Mouse (Mus musculus) lung, postnatal 0 days (tissue): Measurements from ENCODE around the gene 1700034J05Rik.

ENCODE experiments used
- CTCF ChIP-seq: IDR thresholded peaks from 2 replicates; pipeline ENCODE4 v1.5.1; 2016; ENCODE audit warnings: antibody characterized with exemption, mild to moderate bottlenecking
- EP300 ChIP-seq: IDR thresholded peaks from 2 replicates; pipeline ENCODE4 v1.6.1; 2016; ENCODE audit warnings: antibody characterized with exemption, mild to moderate bottlenecking, control low read depth

GRCm38 (mm10) chr6:146967836-146968235, 13.6 kb upstream of the 1700034J05Rik start:
- TF ChIP-seq EP300 (no peak), CTCF (no peak)
